Mouse (Mus musculus): Measurements from ENCODE around the gene Ppp1r15b. TPM values are rescaled to one million over a fixed set of nuclear protein-coding genes. Genes with fewer than 3 reads are reported as not detected.

Ppp1r15b gene
- polyA plus RNA-seq (2017; shearing (Covaris generic)): 10 to 100 TPM; 40.9 to 42.3 TPM

GRCm38 (mm10) chr1:133130638-133131560, at the start of gene Ppp1r15b:
Gene Ppp1r15b, plus strand, starts transcription at chr1:133131143.

GRCm38 (mm10) chr1:133163820-133164431, 33.0 kb downstream of the Ppp1r15b start, which contains the start of gene Plekha6:
Gene Plekha6, plus strand, starts transcription at chr1:133164210.

Other genes starting within 250 kb of the Ppp1r15b start
- 10 to 100 TPM; 80.2 to 86.8 TPM for gene Mdm4, start 100.6 kb upstream of the Ppp1r15b start, polyA plus RNA-seq (2017; shearing (Covaris generic))
- 1 to 10 TPM in 1 of 2 experiments, under 1 TPM in 1; 0.96 to 2.3 TPM for gene Pik3c2b, start 85.5 kb upstream of the Ppp1r15b start, polyA plus RNA-seq (2017; shearing (Covaris generic))
- under 1 TPM; 0.11 to 0.25 TPM for gene Plekha6, start 33.1 kb downstream of the Ppp1r15b start, polyA plus RNA-seq (2017; shearing (Covaris generic))
- not detected for gene Golt1a, start 178.7 kb downstream of the Ppp1r15b start, polyA plus RNA-seq (2017; shearing (Covaris generic))
- 1 to 10 TPM in 1 of 2 experiments, not detected in 1; 2.0 TPM for gene Kiss1, start 190.7 kb downstream of the Ppp1r15b start, polyA plus RNA-seq (2017; shearing (Covaris generic))
- under 1 TPM in 1 of 2 experiments, not detected in 1; 0.40 TPM for gene Ren1, start 219.4 kb downstream of the Ppp1r15b start, polyA plus RNA-seq (2017; shearing (Covaris generic))
- 1 to 10 TPM; 3.5 to 3.7 TPM for gene Etnk2, start 232.4 kb downstream of the Ppp1r15b start, polyA plus RNA-seq (2017; shearing (Covaris generic))